ENCODE assay signal across 9 mouse cellular contexts in genomic region chr8:74930731-74931130, GRCm38 (mm10). TPM values are rescaled to one million over a fixed set of nuclear protein-coding genes. Genes with fewer than 3 reads are reported as not detected.
DNase-seq lines count a peak whose midpoint lies in the region; ATAC-seq and TF ChIP-seq lines count a peak whose summit lies in the region.
"Had no signal": no experiment of that assay in that cellular context is flagged by ENCODE, and none has a peak within 500 bp of the region (broad histone marks: within the 10 kb centered on the region; RNA-seq: fewer than 3 reads in every experiment).

No protein-coding gene starts in this region.

- no peak overlapping the region for H3K4me2 ChIP-seq in forebrain, embryonic 15.5 days (replicated peaks)
- no peak overlapping the region for H3K4me2 ChIP-seq in hindbrain, postnatal 0 days (ENCODE audit: low read depth, low read length)
- H3K4me2 ChIP-seq in liver, postnatal 0 days (ENCODE audit: low read depth, low read length), result no peak overlapping the region

- H3K4me1 ChIP-seq in forebrain, embryonic 10.5 days, result peaks cover 19% of the 10 kb centered on the region
- H3K4me1 ChIP-seq in forebrain, embryonic 15.5 days, result peaks cover 4% of the 10 kb centered on the region; the same call in 1 of the 2 replicates
- no peaks in the 10 kb centered on the region for H3K4me1 ChIP-seq in hindbrain, postnatal 0 days (ENCODE audit: insufficient read depth, low read length)
- H3K4me1 ChIP-seq in liver, postnatal 0 days (ENCODE audit: insufficient read depth), result no peaks in the 10 kb centered on the region
- H3K4me1 ChIP-seq in testis, adult 2 months (ENCODE audit: control insufficient read depth, insufficient read depth, low read length), result no peaks in the 10 kb centered on the region; the same call in 1 of the 2 replicates

- no peak overlapping the region for H3K27ac ChIP-seq in forebrain, embryonic 10.5 days
- H3K27ac ChIP-seq in forebrain, embryonic 15.5 days (replicated peaks), result no peak overlapping the region
- no peak overlapping the region for H3K27ac ChIP-seq in hindbrain, postnatal 0 days
- H3K27ac ChIP-seq in liver, postnatal 0 days (ENCODE audit: low read depth), result no peak overlapping the region
- no peak overlapping the region for H3K27ac ChIP-seq in testis, adult 2 months (ENCODE audit: control insufficient read depth, insufficient read depth, low read depth, low read length)

- no peak overlapping the region for H3K4me3 ChIP-seq in forebrain, embryonic 10.5 days
- H3K4me3 ChIP-seq in forebrain, embryonic 15.5 days, result no peak overlapping the region
- H3K4me3 ChIP-seq in hindbrain, postnatal 0 days (ENCODE audit: low read length), result no peak overlapping the region
- no peak overlapping the region for H3K4me3 ChIP-seq in liver, postnatal 0 days (ENCODE audit: low read depth, low read length)
- no peak overlapping the region for H3K4me3 ChIP-seq in testis, adult 2 months (ENCODE audit: control insufficient read depth, low read depth, low read length)

- peak; percentile 81 for TF ChIP-seq CTCF in hindbrain, postnatal 0 days (IDR thresholded peaks at IDR 0.05; ENCODE audit: low read depth)
- peak; percentile 81 for TF ChIP-seq CTCF in liver, postnatal 0 days (IDR thresholded peaks at IDR 0.05; ENCODE audit: low read depth)
- peak; percentile 48; the same call in 1 of the 2 replicates for TF ChIP-seq CTCF in testis, adult 2 months (IDR thresholded peaks at IDR 0.05; ENCODE audit: control insufficient read depth, insufficient read depth, insufficient replicate concordance, low read depth, low read length)

- no peak overlapping the region for H3K9ac ChIP-seq in forebrain, embryonic 15.5 days (replicated peaks)
- no peak overlapping the region for H3K9ac ChIP-seq in hindbrain, postnatal 0 days (replicated peaks; ENCODE audit: low read length)
- H3K9ac ChIP-seq in liver, postnatal 0 days (replicated peaks), result no peak overlapping the region

- TF ChIP-seq EP300 in liver, postnatal 0 days (IDR thresholded peaks at IDR 0.05; ENCODE audit: low read depth), result no peak

- peak; percentile 48 for DNase-seq in forebrain, embryonic 10.5 days (ENCODE audit: extremely low spot score, low spot score)
- DNase-seq in ovary, postnatal 14 days (ENCODE audit: low spot score), result peak; percentile 4
- no peak for DNase-seq in ovary, postnatal 10 days (ENCODE audit: low spot score)
- DNase-seq in cerebellum, adult 8-10 months, result peak; percentile 15
- DNase-seq in hindbrain, postnatal 0 days (ENCODE audit: low spot score), result peak; percentile 76
- peak; percentile 26 for DNase-seq in liver, postnatal 0 days

- WGBS in forebrain, embryonic 10.5 days, result 13% methylated on average over 3 of the region's 3 CpGs
- WGBS in forebrain, embryonic 15.5 days, result 27% methylated on average over 3 of the region's 3 CpGs
- WGBS in hindbrain, postnatal 0 days, result 21% methylated on average over 3 of the region's 3 CpGs
- 14% methylated on average over 3 of the region's 3 CpGs for WGBS in liver, postnatal 0 days (ENCODE audit: insufficient replicate concordance)

- no peaks in the 10 kb centered on the region for H3K27me3 ChIP-seq in forebrain, embryonic 10.5 days (ENCODE audit: poor library complexity, severe bottlenecking)
- H3K27me3 ChIP-seq in forebrain, embryonic 15.5 days, result no peaks in the 10 kb centered on the region
- no peaks in the 10 kb centered on the region for H3K27me3 ChIP-seq in hindbrain, postnatal 0 days (ENCODE audit: insufficient read depth, low read length)
- no peaks in the 10 kb centered on the region for H3K27me3 ChIP-seq in liver, postnatal 0 days (ENCODE audit: insufficient read depth, low read length)
- H3K27me3 ChIP-seq in testis, adult 2 months (ENCODE audit: control insufficient read depth, insufficient read depth, low read length), result no peaks in the 10 kb centered on the region

- H3K9me3 ChIP-seq in forebrain, embryonic 10.5 days, result no peaks in the 10 kb centered on the region
- H3K9me3 ChIP-seq in forebrain, embryonic 15.5 days, result no peaks in the 10 kb centered on the region
- no peaks in the 10 kb centered on the region for H3K9me3 ChIP-seq in hindbrain, postnatal 0 days (ENCODE audit: low read length)
- H3K9me3 ChIP-seq in liver, postnatal 0 days (ENCODE audit: low read length), result no peaks in the 10 kb centered on the region

- no peaks in the 10 kb centered on the region for H3K36me3 ChIP-seq in forebrain, embryonic 10.5 days (replicated peaks)
- H3K36me3 ChIP-seq in forebrain, embryonic 15.5 days, result no peaks in the 10 kb centered on the region
- no peaks in the 10 kb centered on the region for H3K36me3 ChIP-seq in hindbrain, postnatal 0 days (ENCODE audit: insufficient read depth, low read length)
- no peaks in the 10 kb centered on the region for H3K36me3 ChIP-seq in liver, postnatal 0 days (replicated peaks; ENCODE audit: insufficient read depth, low read length)
- no peaks in the 10 kb centered on the region for H3K36me3 ChIP-seq in testis, adult 2 months (ENCODE audit: control insufficient read depth, insufficient read depth, low read length)

- ATAC-seq in forebrain, embryonic 15.5 days (replicated peaks), result no peak; the same call in 1 of the 2 replicates
- ATAC-seq in hindbrain, postnatal 0 days, result no peak
- peak; percentile 31; the same call in 1 of the 2 replicates for ATAC-seq in liver, postnatal 0 days

- no peak for TF ChIP-seq POLR2A in testis, adult 2 months (IDR thresholded peaks at IDR 0.05; ENCODE audit: control insufficient read depth, low read depth, low read length)

RNA-seq across cellular contexts. Expression of gene Isx, which starts 57.8 kb away (rescaled TPM):
- polyA plus RNA-seq in forebrain, embryonic 10.5 days (2016; fragmentation: Nextera tagmentation; extraction: Ambion mirVana), result not detected in 2 replicates
- not detected in 2 replicates for polyA plus RNA-seq in forebrain, embryonic 15.5 days (2015; fragmentation: Nextera tagmentation; extraction: Ambion mirVana)
- total RNA-seq in hindbrain, postnatal 0 days (2014; rRNA removed), result not detected in 2 replicates
- not detected in 2 replicates for polyA plus RNA-seq in hindbrain, postnatal 0 days (2015; fragmentation: Nextera tagmentation; extraction: Ambion mirVana)
- polyA plus RNA-seq in liver, postnatal 0 days (2015; fragmentation: Nextera tagmentation; extraction: Ambion mirVana), result not detected in 2 replicates
- not detected in 2 replicates for polyA plus RNA-seq in testis, adult 2 months (2012; rRNA removed)
- polyA plus RNA-seq: neural tube, embryonic 14.5 days had no signal
